Mouse (Mus musculus): ENCODE results near the gene Gabrr2. TPM values are rescaled to one million over a fixed set of nuclear protein-coding genes. Genes with fewer than 3 reads are reported as not detected.

The Gabrr2 gene
- polyA plus RNA-seq, 1 experiment from 2014 or later, result 0.80 TPM

DNA sequence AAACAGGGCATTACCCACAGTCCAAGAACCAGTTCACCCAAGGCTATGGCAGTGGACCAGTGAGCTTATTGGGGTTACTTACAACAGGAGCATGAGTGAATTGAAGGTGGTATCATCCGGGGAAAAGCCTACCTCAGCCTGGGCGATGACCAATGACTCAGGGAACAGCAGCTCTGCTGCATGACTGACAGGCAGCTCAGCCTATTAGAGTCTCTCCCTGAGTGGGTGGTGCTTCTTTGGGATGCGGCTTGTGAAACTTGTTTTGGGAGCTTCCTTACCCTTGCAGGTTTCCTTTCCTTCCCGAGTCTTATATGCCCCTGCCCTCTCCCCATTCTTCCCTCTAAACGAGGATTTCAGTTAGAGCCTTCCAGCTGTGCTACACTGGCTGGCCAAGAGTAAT lies 10.1 kb upstream of the Gabrr2 start:
- Histone ChIP-seq H3K36me3 (peaks cover 33% of the 10 kb centered on the region), H3K4me1 (no peaks in the 10 kb centered on the region), H3K27me3 (no peaks in the 10 kb centered on the region), H3K4me3 (no peak overlapping the region), H3K27ac (replicated peaks) (no peak overlapping the region), H3K9ac (replicated peaks) (no peak overlapping the region), H3K4me2 (replicated peaks) (no peak overlapping the region), H3K9me3 (no peaks in the 10 kb centered on the region)
- 90% methylated on average over 5 of the region's 5 CpGs for WGBS
- ATAC-seq (ENCODE audit: low FRiP score, low read depth), result no peak

DNA sequence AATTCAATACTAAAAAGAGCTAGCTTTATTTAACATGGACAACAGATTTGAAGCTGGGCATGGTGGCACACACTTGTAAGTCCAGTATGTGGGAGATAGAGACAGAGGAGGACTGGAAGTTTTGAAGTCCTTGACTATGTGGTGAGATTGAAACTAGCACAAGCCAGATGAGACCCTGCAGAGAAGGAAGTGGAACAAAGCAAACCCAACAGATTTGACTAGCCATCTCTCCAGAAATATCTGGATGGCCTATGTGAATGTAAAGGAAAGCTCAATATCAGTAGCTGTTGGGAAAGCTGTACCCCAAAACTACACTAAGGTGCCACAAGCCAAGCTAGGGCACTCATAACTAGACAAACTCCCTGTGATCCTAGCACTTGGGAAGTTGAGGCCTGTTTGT lies 8.4 kb upstream of the Gabrr2 start:
- H3K36me3 ChIP-seq, result peaks cover 19% of the 10 kb centered on the region

DNA sequence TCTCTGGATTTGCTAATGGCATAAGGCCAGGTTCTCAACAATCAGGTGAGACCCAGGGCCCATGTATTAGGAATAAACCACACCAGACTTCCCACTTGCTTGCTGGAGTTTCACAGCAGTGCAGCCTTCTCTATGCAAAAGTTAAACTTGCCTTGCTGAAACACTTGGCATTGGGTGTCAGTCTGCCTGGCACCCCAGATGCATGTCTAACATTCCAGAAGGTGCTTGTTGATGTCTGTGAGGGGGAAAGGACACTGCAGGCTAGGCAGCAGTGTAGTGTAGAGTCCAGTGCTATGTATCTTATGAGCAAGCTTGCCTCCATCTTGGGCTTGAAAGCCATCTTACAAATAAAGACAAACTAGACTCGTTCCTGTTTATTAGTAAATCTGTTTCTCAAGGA lies 6.5 kb upstream of the Gabrr2 start:
- no peaks in the 10 kb centered on the region for H3K27me3 ChIP-seq
- no peak overlapping the region for H3K27ac ChIP-seq (replicated peaks)
- 83% methylated on average over 1 of the region's 1 CpGs for WGBS
- peaks cover 5% of the 10 kb centered on the region; the same call in 1 of the 2 replicates for H3K36me3 ChIP-seq
- H3K4me1 ChIP-seq, result no peaks in the 10 kb centered on the region
- no peak overlapping the region for H3K9ac ChIP-seq (replicated peaks)
- no peaks in the 10 kb centered on the region for H3K9me3 ChIP-seq
- no peak for ATAC-seq (ENCODE audit: low FRiP score, low read depth)
- H3K4me2 ChIP-seq (replicated peaks), result no peak overlapping the region
- H3K4me3 ChIP-seq, result no peak overlapping the region

More for the DNA sequence above, 8.4 kb upstream of the Gabrr2 start:
- no peaks in the 10 kb centered on the region for H3K4me1 ChIP-seq
- H3K27ac ChIP-seq (replicated peaks), result no peak overlapping the region
- H3K9me3 ChIP-seq, result no peaks in the 10 kb centered on the region
- ATAC-seq (ENCODE audit: low FRiP score, low read depth), result no peak
- no peaks in the 10 kb centered on the region for H3K27me3 ChIP-seq
- H3K4me2 ChIP-seq (replicated peaks), result no peak overlapping the region
- no peak overlapping the region for H3K4me3 ChIP-seq
- no peak overlapping the region for H3K9ac ChIP-seq (replicated peaks)

- no peak overlapping the region for H3K27ac ChIP-seq (replicated peaks)
Observed at GRCm38 (mm10) chr4:33057890-33058687, 4.7 kb upstream of the Gabrr2 start.

DNA sequence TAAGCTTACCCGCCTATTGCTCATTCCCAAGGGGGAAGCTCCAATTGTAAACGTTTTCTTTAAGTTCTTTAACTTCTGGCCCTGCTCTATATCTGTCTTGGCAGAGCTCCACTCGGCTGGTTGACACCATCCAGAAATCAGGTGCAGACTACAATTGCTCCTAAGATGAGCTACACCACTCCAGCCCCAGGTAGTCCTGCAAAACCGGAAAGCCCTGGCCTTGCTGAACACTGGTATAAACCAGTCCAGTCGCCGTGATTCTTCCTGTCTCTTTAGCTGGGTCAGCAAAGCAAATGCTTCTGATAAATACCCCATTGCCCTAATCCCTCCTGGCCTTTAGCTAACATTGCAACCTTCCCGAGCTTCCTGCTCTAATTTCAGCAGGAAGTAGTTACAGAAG lies 1.6 kb upstream of the Gabrr2 start:
- Histone ChIP-seq H3K9me3 (no peaks in the 10 kb centered on the region), H3K36me3 (no peaks in the 10 kb centered on the region), H3K4me1 (peaks cover 3% of the 10 kb centered on the region; the same call in 1 of the 2 replicates), H3K4me3 (no peak overlapping the region), H3K27ac (replicated peaks) (no peak overlapping the region), H3K27me3 (no peaks in the 10 kb centered on the region), H3K9ac (replicated peaks) (no peak overlapping the region), H3K4me2 (replicated peaks) (no peak overlapping the region)
- ATAC-seq (ENCODE audit: low FRiP score, low read depth), result no peak
- WGBS, result 64% methylated on average over 7 of the region's 7 CpGs

More at GRCm38 (mm10) chr4:33057890-33058687, 4.7 kb upstream of the Gabrr2 start:
- H3K9ac ChIP-seq (replicated peaks), result no peak overlapping the region
- H3K4me2 ChIP-seq (replicated peaks), result no peak overlapping the region
- WGBS, result 80% methylated on average over 11 of the region's 11 CpGs
- no peaks in the 10 kb centered on the region for H3K9me3 ChIP-seq
- H3K27me3 ChIP-seq, result no peaks in the 10 kb centered on the region
- ATAC-seq (ENCODE audit: low FRiP score, low read depth), result no peak
- H3K4me1 ChIP-seq, result peaks cover 3% of the 10 kb centered on the region; the same call in 1 of the 2 replicates
- H3K36me3 ChIP-seq, result no peaks in the 10 kb centered on the region
- no peak overlapping the region for H3K4me3 ChIP-seq

- Histone ChIP-seq H3K36me3 (no peaks in the 10 kb centered on the region), H3K27me3 (no peaks in the 10 kb centered on the region), H3K4me2 (replicated peaks) (no peak overlapping the region), H3K27ac (replicated peaks) (no peak overlapping the region), H3K4me3 (no peak overlapping the region), H3K9ac (replicated peaks) (no peak overlapping the region), H3K9me3 (no peaks in the 10 kb centered on the region), H3K4me1 (peaks cover 3% of the 10 kb centered on the region; the same call in 1 of the 2 replicates)
- ATAC-seq (ENCODE audit: low FRiP score, low read depth), result no peak
- WGBS, result 79% methylated on average over 6 of the region's 6 CpGs
Observed at GRCm38 (mm10) chr4:33064986-33065385, 2.2 kb downstream of the Gabrr2 start.

- H3K9ac ChIP-seq (replicated peaks), result no peak overlapping the region
- no peaks in the 10 kb centered on the region for H3K9me3 ChIP-seq
- no peak for ATAC-seq (ENCODE audit: low FRiP score, low read depth)
- no peak overlapping the region for H3K4me3 ChIP-seq
- no peak overlapping the region for H3K27ac ChIP-seq (replicated peaks)
- no peaks in the 10 kb centered on the region for H3K36me3 ChIP-seq
- 58% methylated on average over 14 of the region's 14 CpGs for WGBS
- H3K27me3 ChIP-seq, result no peaks in the 10 kb centered on the region
- no peak overlapping the region for H3K4me2 ChIP-seq (replicated peaks)
- peaks cover 3% of the 10 kb centered on the region; the same call in 1 of the 2 replicates for H3K4me1 ChIP-seq
Observed at GRCm38 (mm10) chr4:33066223-33066960, 3.6 kb downstream of the Gabrr2 start.

DNA sequence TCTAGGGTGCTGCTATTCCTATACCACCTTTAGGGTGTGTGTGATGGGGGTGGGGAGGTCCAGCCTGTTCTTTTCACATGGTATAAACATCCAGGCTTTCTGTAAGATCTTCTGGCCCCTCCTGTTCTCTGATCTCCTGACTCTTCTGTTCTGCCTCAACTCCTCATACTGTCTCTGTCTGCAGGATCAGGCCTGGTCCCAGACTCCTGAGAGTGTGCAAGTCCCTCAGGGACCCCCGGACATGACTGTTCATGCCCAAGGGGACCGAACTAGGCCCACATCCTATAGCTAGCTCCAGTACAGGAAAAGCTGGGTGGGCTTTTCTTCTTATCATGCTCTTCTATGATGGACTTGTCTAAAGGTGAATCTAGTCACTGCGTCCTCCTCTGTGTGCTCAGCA lies 4.5 kb downstream of the Gabrr2 start:
- Histone ChIP-seq H3K4me2 (replicated peaks) (no peak overlapping the region), H3K27ac (replicated peaks) (no peak overlapping the region), H3K27me3 (no peaks in the 10 kb centered on the region), H3K4me1 (no peaks in the 10 kb centered on the region), H3K36me3 (no peaks in the 10 kb centered on the region), H3K9ac (replicated peaks) (no peak overlapping the region), H3K9me3 (no peaks in the 10 kb centered on the region), H3K4me3 (no peak overlapping the region)
- no peak for ATAC-seq (ENCODE audit: low FRiP score, low read depth)
- WGBS, result 91% methylated on average over 3 of the region's 3 CpGs

DNA sequence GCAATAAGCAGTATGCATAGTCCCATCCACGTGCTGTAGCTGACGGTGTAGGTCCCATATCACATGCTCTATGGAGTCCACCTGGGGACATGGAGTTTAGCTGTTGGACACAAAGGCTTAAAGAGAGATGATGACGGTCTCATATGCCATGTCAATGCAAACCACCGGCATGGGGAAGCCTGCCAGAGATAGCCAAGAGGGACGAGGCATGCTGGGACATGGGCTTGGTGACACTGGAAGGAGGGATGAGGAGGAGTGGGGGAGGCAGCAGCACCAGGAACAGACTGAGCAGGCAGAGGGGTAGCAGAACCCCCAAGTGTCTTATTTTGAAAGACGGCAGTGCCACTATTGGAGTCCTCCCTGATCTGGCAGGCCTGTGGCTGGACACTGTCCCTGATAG lies 5.0 kb downstream of the Gabrr2 start:
- Histone ChIP-seq H3K27ac (replicated peaks) (no peak overlapping the region), H3K9me3 (no peaks in the 10 kb centered on the region), H3K4me2 (replicated peaks) (no peak overlapping the region), H3K4me3 (no peak overlapping the region), H3K36me3 (no peaks in the 10 kb centered on the region), H3K4me1 (peaks cover 4% of the 10 kb centered on the region; the same call in 1 of the 2 replicates), H3K9ac (replicated peaks) (no peak overlapping the region), H3K27me3 (no peaks in the 10 kb centered on the region)
- WGBS, result 91% methylated on average over 6 of the region's 6 CpGs
- no peak for ATAC-seq (ENCODE audit: low FRiP score, low read depth)

- ATAC-seq (ENCODE audit: low FRiP score, low read depth), result no peak
- Histone ChIP-seq H3K4me3 (no peak overlapping the region), H3K4me2 (replicated peaks) (no peak overlapping the region), H3K9ac (replicated peaks) (no peak overlapping the region), H3K36me3 (no peaks in the 10 kb centered on the region), H3K9me3 (no peaks in the 10 kb centered on the region), H3K4me1 (peaks cover 5% of the 10 kb centered on the region; the same call in 1 of the 2 replicates), H3K27ac (replicated peaks) (no peak overlapping the region), H3K27me3 (no peaks in the 10 kb centered on the region)
- 82% methylated on average over 6 of the region's 6 CpGs for WGBS
Observed at GRCm38 (mm10) chr4:33068894-33069293, 6.1 kb downstream of the Gabrr2 start.

DNA sequence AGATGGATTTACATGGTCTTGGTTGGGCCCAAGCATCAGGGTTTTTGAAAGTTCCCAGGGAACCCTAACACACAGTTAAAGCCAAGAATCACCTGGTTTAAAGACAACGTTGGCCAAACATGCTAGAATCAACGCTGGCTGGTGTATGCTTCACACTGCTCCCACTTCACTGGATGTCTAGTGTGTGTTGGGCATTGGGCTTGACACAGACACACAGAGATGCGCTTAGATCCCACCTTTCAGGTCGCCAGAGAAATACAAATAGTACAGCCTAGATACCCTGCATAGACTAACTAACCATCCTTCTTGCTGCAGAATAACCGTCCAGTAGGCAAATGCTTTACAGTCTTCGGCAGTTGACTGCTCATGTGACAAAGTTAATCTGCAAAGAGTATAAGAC lies 7.5 kb downstream of the Gabrr2 start:
- no peak for ATAC-seq (ENCODE audit: low FRiP score, low read depth)
- 91% methylated on average over 6 of the region's 6 CpGs for WGBS
- no peak overlapping the region for H3K4me2 ChIP-seq (replicated peaks)
- H3K27ac ChIP-seq (replicated peaks), result no peak overlapping the region
- H3K4me3 ChIP-seq, result no peak overlapping the region
- H3K4me1 ChIP-seq, result peaks cover 5% of the 10 kb centered on the region; the same call in 1 of the 2 replicates
- no peaks in the 10 kb centered on the region for H3K9me3 ChIP-seq
- H3K36me3 ChIP-seq, result no peaks in the 10 kb centered on the region
- peaks cover 6% of the 10 kb centered on the region for H3K27me3 ChIP-seq
- H3K9ac ChIP-seq (replicated peaks), result no peak overlapping the region

DNA sequence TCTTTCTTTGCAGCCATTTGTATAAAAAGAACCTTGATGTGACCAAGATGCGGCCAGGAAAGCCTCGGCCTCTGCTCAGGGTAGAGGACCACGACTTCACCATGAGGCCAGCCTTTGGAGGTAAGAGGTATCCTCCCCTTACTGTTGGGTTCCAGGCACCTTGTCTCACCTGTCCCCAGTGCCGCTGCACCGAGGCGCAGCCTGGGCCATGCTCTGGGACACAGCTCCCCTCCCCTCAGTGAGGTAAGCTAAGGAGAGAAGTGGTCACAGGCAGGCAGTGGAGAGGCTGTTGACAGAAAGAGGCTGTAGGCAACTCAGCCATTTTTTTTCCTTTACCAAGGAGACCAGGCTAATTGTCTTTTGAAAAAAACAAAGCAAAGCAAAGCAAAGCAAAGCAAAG lies 8.5 kb downstream of the Gabrr2 start:
- no peak overlapping the region for H3K4me2 ChIP-seq (replicated peaks)
- no peaks in the 10 kb centered on the region for H3K9me3 ChIP-seq
- no peak for ATAC-seq (ENCODE audit: low FRiP score, low read depth)
- H3K9ac ChIP-seq (replicated peaks), result no peak overlapping the region
- H3K4me1 ChIP-seq, result peaks cover 5% of the 10 kb centered on the region; the same call in 1 of the 2 replicates
- 91% methylated on average over 6 of the region's 6 CpGs for whole genome bisulfite sequencing
- no peak overlapping the region for H3K4me3 ChIP-seq
- H3K27ac ChIP-seq (replicated peaks), result no peak overlapping the region
- peaks cover 6% of the 10 kb centered on the region for H3K27me3 ChIP-seq
- no peaks in the 10 kb centered on the region for H3K36me3 ChIP-seq
